Mouse (Mus musculus) kidney, adult 9 months (tissue): ENCODE measurements at regions not wholly inside any gene's neighbourhood (a gene's known extent, or its start where the extent isn't known, plus 50 kb on each side); places are given as distances from the start of the nearest gene placed in this dataset.
"Not testable (repeated sequence)": the region's sequence is repeated elsewhere in the genome, so short reads cannot be mapped to it uniquely, and the experiment has no call there.

Experiments used
- DNase-seq: peaks from one replicate; pipeline ENCODE4 v3.0.0; 2022

DNA sequence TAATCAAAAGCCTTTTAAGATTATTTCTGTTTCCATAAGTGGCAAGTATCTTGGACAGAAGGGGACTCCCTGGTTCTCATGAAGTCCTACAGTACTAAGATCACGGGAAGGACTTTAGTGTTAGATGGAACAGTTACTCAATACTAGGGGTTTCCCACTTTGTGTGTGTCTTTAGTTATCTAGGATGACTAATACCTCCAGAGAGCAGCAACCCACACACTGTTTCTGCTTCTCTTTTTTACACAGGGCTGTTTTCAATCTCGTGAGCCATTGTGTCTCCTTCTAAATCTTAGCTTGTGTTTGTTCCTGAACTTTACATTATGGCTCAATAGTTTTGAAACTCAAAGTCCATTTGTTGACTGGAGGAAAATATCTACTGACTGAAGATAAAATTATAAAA, 496.5 kb upstream of the Impg1 start:
- DNase-seq: no peak

DNA sequence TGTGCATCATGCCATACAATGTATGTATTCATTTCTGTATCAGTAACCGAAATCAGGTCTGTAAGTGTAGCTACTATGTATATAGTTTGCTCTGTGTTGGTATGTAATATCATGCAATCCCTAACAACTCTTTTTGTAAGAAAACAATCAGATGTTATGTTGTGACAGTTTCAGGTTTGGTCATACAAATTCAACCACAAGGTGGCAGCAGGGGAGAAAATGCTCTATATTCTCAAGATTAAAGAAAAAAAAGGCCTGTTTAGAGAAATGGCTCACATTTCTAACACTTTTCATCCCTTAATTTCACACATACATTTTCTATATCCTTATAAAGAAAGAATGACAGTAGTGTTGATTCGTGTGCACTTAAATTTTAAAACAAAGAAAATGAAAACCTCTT, 477.7 kb upstream of the Impg1 start:
- peak; percentile 20 for DNase-seq

DNA sequence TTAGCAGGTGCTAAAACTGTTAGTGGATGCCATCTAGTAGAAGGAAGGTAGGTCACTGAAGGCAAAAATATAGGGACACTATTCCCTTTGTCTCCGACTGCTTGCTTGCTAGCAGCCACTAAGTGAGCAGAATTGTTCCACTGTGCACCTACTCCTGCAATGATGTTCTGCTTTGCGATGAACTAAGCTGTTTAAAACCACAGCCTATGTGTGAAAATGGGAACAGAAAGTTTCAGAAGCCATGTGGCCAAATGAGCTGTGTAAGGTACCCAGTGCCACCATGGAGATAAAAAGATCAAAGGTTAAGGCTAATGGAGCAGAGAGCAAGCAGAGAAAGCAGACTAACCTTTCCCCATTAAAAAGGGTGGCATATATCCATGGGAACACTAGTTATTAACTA, 476.1 kb upstream of the Impg1 start:
- peak; percentile 13 for DNase-seq

DNA sequence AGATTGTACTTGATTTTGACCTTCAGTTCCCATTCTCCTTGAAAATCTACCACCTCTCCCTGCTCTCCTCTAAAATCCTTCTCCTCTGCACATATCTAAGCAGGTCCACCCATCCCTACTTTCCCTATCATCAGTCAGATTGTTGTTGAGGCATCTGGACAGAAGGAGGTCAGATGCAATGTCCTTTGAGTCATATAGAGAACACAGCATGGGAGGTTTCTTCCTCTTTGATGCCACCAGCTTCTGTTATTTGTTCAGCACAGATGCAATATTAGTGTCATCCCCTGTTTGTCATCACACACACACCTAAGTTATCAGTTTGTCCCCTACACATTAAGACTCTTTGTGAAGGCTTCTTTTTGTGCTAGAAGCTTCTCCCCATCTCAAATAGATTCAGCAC, 473.0 kb upstream of the Impg1 start:
- no peak for DNase-seq

DNA sequence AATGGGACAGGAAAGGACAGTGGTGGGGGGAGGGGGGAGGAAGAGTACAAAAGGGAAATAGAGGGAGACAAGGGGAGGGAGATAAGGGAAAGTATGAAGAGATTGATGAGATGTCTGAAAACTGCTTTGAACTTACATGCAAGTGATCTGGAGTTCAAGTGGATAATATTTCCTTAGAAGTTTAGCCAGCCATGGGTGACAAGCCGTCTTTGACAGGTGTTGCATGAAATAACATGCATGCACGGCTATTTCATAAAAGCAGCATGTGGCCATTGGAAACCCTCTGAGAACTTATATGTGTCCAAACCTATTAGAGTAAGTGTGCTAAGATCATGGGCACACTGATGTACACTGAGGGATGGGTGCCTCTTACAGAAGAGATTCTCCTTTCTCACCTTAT, 465.3 kb upstream of the Impg1 start:
- no peak for DNase-seq

DNA sequence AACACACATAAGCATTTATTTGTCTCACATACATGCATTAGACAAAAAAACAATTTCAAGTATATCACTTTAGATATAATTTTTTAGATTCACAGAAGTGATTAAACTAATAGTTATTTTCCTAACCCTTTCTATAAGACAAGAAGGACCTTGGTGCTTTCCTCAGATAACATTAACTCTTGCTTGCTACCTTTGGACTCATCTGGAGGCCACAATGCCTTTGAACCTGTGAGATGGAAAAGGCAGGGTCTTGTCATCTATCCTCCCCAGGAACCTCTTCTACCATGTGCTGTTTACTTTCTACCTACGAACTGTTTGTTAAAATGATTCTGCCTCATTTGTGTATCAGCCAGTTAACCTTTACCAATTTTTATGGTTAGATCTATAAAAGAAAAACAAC, 455.0 kb upstream of the Impg1 start:
- DNase-seq: peak; percentile 20

DNA sequence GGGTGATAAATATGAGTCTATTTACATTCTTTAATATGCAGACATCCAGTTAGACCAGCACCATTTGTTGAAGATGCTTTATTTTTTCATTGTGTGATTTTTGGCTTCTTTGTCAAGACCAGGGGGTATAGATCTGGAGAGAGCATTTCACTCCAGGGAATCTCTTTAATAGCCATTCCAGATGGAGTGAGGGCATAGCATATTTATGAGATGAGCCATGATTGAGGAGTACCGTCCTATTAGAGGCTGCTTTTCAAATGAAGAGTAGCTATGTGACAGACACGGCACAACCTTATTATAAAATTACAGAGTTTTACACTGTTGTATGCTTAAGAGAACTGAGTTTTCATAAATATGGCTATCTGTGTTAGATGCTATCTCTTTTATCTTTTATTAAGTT, 448.6 kb upstream of the Impg1 start:
- DNase-seq: no peak

DNA sequence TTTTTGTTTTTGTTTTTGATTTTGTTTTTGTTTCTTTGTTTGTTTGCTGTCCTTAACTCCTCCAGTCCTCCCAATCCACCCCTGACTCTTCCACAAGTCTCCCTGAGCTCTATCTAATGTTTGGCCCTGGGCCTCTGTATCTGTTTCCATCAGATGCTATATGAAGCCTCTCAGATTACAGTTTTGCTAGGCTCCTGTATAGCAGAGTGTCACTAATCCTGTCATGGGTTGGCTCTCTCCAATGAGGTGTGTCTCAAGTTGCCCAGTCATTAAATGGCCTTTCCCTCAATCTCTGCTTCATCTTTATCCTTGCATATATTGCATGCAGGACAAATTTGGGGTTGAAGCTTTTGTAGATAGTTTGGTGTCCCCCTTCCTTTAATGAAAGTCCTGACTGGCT, 446.9 kb upstream of the Impg1 start:
- no peak for DNase-seq

DNA sequence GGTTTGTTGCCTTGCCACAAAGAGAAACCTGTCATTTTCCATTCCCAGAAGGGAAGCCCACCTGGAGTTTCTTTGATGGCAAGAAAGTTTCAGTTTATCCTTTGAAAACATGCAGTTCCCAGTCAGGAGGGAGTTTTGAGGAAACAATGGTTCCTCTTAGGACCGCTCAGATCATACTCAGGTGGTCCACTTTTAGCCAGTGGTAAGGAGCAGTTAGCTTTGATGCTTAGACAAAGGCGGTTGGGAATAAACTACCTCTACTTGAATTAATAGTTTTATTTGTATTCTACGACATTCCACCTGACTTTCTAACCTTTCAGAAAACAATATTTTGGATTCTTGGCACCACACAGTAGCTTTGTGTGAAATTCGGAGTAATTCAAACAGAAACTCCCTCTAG, 401.5 kb upstream of the Impg1 start:
- no peak for DNase-seq

DNA sequence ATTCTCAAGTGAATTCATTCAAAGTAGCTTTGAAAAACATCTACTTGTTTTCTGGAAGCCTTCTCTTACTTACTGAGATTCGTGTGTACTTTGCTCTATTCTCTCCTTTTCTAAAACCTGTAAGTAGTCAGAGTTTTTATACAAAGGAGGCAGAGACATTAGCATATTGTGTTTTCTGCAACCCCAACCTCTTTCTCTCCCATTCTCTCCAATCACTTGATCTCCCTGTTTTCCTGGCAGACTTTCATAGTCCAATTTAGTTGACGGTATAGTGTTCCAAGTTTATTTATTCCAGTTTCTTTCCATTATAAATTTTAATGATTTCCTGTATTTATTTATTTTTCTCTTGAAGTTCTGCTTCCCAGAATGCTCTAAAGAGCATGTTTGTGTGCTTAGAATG, 393.7 kb upstream of the Impg1 start:
- DNase-seq: no peak

DNA sequence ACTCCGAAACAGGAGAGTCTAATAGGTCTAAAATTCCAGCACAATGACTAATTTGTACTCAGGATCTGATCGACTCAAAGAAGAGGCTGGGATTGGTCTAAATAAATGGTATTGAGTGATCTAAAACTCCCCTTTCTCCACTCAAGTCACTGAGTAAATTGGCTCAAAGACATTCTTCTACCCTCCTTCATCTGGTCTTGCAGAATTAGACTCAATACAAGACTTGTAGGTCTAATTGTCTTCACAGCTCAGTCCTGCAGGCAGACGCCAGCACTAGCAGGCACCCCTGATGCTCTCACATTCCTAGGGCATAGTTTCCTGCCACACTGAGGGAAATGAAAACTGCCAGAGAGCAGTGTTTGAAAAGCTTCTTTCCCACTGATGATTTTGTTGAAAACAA, 382.9 kb upstream of the Impg1 start:
- DNase-seq: no peak

DNA sequence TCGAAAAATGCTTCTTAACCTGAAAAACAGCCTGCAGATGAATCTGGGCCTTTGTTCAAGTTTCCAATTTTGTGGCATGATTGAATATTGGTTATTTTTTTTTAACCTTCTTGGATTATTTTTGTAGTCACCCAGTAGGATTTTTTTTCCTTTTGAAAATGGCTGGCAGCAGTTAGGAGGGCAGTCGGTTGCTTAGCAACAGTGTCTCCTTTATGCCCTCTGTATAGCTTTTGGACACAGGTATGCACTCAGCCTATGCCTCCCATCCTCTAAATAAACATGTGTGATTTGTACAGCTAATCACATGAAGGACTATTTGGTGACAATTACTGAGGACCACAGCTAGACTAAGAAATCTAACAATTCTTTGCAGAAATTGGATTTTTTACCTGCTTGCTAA, 367.5 kb upstream of the Impg1 start:
- no peak for DNase-seq

DNA sequence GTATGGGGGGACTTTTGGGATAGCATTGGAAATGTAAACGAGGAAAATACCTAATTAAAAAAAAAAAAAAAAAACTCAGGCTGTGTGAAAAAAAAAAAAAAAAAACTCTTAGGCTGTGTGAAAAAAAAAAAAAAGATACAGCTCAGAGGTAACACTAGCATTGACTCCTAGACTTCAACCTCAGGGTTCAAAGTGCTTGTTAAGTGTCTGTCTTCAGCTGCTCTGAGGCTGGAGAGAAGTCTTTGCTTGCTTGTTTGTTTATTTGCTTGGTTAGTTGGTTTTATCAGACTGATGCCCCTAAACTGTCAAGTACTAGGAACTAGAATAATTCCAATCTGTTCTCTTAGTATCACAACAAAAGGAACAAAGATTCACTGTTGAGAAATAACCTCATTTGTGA, 360.1 kb upstream of the Impg1 start:
- peak; percentile 59 for DNase-seq

DNA sequence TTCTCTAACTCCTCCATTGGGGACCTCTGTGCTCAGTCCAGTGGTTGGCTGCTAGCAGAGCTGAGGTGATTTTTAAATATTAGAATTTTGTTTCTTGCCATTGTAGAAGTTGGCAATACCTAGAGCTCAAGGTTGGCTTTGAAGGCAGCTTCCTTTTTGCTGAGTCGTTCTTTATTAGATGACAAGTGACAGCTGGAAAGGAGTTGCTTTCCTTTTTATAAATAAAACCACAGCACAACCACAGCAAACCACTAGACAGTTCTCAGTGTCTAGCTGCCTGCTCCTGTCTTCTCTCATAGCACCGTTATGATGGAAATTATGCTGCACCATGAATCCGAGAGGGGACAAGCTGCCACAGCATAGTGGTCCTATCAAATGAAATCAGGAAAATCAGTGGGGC, 354.8 kb upstream of the Impg1 start:
- no peak for DNase-seq

DNA sequence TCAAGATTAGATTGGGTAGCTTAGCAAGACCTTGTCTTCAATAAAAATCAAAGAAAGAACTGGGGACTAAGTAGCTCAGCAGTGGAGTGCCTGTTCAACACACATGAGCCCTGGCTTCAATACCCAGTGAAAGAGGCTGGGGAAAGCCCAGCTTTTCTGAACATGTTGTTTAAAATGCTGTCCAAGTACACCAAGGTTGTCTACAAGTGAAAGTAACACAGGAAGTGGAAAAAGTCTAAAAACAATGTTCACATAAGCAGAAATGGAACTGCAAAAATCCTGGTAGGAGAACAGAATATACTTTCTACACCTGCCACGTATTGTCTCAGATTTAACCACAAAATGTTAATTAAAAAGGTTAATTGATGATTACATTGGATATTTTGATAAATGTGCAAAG, 353.8 kb upstream of the Impg1 start:
- no peak for DNase-seq

DNA sequence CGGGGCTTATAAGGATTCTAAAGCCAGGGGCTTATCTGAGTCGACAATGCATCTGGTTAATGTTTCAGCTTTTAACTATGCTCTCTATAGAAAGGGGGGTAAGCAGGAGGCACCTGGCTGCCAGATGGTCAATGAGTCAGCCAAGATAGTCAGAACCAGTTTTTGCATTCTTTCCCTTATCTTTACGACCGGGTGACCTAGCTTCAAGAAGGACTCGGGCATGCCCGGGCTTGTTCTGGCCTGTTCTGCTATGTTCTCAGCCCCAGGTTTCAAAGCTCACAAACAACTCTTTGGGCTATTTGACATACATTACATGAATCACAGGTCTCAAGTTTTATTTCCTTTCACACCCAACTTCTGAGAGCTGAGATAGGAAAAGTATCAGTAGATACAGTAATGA, 348.6 kb upstream of the Impg1 start:
- not testable (repeated sequence) for DNase-seq

DNA sequence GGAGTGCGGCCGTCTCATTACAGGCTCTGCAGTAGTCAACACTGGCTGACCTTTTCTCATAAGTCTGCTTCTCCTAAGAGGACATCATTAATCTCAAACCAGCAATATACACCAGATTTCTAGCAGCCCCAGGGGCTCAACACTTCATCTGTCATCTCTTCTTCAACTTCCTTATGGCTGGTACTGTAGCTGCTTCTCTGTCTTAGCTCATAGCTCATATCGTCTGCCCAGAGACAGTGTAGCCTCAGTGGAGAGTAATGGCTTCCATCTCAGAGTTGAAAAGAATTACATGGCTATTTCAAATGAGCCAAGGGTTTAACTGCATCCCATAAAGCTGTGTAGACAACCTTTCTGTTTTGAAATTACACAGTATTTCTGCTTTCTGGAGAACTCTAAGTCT, 326.2 kb upstream of the Impg1 start:
- DNase-seq: no peak

DNA sequence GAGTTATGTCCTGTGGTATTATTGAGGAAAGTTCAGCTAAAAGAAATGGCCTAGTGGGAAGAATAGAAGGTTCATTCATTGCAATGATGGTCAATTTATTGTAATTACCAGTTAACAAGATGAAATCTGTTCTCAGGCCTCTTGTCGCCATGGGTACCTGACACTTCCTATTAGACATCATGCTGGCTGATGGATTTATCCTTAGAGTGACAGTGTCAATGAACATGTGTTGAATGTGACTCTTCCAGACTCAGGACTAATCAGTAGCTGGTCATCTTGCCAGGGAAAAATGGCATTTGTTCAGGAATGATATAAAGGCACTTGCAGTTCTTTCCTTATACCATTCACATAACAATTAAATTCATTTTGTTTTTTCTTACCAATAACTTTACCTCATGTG, 309.3 kb upstream of the Impg1 start:
- no peak for DNase-seq

DNA sequence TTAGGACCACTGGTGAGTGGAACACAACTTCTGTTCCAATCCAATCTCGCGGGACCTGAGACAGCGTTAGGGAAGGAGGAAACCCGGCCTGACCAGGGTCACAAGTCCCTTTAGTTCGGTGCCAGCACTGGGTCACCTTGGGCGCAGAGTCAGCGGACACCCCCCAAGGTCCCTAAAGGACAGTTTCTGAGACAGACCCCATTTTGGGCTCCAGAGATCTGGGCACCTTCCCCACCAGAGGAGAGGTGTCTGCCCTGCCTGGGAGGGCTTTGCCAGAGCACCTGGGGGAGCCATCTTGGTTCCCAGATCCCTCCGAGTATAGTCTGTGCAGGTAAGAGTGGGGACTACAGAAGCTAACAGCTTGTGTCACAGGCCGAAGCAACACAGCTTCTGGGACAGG, 270.5 kb upstream of the Impg1 start:
- not testable (repeated sequence) for DNase-seq

DNA sequence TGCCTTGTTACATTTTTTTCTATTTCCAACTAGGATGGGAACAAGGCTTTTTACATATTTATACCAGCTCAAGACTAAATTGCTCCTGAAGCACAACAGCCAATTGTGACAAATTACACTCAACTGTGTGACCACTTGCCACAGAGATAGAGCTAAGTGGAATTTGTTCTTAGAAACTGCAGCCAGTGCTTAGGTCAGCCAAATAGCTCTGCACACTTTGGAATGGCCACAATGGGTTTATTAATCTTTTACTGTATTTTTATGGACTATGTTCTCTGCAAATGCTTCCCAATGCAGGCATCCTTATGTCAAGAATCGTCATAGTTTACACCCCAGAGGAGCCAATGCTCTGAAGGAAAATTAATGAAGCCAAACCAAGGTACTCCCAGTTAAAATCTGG, 267.7 kb upstream of the Impg1 start:
- peak; percentile 75 for DNase-seq

DNA sequence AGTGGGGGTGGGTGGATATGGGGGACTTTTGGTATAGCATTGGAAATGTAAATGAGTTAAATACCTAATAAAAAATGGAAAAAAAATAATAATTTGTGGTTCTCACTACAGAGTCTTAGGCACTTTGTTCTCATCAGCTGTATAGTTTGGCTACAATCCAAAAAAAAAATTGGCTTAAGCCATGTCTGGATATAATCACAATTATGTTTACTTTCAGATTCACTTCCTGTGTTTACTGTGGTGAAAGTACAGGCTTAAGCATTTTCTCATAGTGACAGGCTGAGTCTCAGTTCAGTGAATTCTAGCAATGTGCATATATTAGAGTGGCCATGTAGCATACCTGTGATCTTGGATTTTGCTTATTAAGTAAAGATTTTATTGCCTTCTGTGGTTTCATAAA, 258.4 kb upstream of the Impg1 start:
- no peak for DNase-seq

DNA sequence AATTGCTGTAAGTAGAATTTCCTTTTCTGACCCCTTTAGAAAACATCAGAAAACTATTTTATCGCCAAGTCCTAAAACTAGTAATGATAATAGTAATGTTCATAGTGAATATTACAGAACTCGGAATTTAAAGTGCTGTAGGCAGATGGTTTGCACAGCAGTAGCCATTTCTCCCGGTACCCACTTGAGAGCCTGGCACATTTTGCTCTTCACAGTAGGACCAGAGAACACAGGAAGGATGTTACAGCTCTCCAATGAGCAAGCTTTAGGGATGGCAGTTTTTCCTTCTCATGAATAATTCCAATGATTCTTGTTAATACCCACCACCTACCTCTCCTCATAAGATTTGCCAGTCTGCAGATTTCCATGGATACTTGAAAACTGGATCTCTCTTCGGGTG, 253.2 kb upstream of the Impg1 start:
- no peak for DNase-seq

DNA sequence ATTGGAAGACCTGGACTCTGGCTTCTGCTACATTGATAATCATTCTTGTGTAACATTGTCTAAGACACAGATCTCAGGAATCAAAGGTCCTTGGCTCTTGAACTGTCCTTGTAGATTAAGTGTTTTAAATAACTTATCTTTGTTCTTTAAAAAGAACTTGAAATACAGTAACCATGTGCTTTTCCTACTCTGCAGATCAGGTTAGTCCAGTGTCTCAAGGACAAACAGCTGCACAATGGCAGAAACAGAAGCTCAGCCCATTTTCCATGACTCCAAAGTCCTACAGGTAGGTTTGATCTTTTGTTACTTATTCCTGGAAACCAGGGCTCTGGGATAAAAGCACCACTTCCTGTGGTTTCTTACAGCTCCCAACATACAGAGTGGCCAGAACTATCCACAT, 244.5 kb upstream of the Impg1 start:
- DNase-seq: peak; percentile 17

DNA sequence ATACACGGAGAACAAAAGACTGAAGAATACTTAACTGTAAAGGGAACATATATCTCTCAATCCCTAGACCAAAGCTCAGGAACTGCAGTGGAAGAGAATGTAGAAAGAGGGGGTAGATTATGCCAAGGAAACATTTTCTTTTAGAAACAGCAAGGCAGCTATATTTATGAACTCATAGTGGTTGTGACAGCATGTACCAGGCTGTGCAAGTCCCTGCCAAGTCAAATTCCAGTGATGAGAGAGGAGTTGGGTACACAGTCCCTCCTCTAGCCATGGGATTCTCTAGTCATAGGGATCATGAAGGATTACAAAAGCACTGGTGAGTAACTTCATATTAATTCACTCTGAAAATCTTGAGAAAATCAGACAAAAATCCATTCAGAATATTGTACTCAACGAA, 240.0 kb upstream of the Impg1 start:
- DNase-seq: no peak

DNA sequence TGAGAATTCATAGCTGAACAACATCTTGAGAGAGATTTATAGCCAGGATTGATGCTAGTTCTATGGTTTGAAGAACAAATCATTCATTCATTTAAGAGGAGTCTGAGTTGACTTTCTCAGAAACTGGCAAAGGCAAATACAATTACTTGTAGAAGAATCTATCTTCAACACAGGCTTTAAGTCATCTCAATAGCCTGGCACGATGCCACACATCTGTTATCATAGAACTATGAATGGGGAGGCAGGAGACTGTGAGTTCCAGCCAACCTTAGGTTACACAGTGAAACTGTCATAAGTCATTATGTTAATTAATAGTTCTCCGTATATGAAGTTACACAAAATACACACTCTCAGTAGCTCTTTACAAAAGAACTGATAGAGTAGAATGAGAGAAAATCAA, 231.9 kb upstream of the Impg1 start:
- no peak for DNase-seq

DNA sequence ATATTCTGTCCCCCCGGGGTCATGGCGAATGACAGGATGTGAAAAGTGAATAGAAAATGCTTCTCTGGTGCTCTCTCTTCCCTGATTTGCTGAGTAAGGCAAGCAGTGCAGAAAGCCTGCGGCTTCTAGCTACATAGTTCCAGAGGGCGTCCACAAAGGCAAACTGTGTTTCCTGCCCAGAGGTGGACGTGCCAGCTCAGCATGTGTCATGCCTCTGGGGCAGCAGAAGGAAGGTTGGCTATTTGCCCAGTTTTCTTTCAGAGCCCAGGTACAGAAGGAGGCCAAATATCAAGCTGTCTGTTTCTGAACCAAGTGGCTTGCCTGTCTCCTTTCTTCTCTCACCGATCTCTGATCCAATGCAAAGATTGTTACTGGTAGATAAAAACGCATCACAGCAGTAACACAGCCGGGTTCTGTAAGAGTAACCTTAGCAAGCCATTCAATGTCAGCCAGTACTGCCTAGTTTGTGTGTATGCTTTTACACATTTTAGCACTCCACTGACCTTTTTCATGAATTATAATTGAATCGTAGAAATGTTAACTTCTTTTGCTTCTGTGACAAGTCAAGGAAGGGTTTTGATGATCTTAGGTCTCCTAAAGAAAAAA, 223.3 kb upstream of the Impg1 start:
- peak; percentile 79 for DNase-seq
